Mouse (Mus musculus) heart, postnatal 36 days (tissue): ENCODE measurements at regions not wholly inside any gene's neighbourhood (a gene's known extent, or its start where the extent isn't known, plus 50 kb on each side); places are given as distances from the start of the nearest gene placed in this dataset.
A peak's percentile ranks its signal among the peaks of the same experiment; 100 is the strongest.
"Not testable (repeated sequence)": the region's sequence is repeated elsewhere in the genome, so short reads cannot be mapped to it uniquely, and the experiment has no call there.

ENCODE experiments used
- DNase-seq, 2 experiments: peaks; one replicate each; pipeline ENCODE4 v3.0.0; 2021 to 2022
- intact Hi-C: fragments of 180-260 bp; cut with DNase I; formaldehyde crosslinking; loops from one replicate; pipeline ENCODE4 v1.15.1; 2025

GRCm38 (mm10) chr8:114018364-114018763, 115.0 kb upstream of the Nudt7 start:
- DNase-seq: no peak
- intact Hi-C loops: no loop called here

- DNase-seq, intact Hi-C loops: not testable (repeated sequence)
Observed at GRCm38 (mm10) chr8:114030141-114030540, 103.2 kb upstream of the Nudt7 start.

- DNase-seq: no peak
- intact Hi-C loops: no loop called here
Observed at GRCm38 (mm10) chr8:114052426-114052825, 80.9 kb upstream of the Nudt7 start.

DNA sequence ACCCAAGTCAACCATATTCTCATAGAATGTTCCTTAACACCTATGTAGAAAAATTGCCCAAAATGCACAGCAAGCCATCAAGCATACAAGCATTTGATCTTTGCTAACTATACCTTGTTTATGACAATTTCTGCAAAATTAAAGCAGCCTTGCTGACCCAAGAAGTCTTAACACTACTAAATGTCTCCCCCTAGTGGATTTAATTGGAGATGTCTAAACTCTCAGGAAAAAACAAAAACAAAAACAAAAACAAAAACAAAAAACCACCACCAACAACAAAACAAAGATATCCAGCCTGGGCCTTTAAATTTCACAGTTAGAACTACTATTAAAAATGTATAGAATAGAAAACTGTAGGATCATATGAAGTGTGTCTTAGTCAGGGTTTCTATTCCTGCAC, 69.8 kb upstream of the Nudt7 start:
- intact Hi-C loops: loop anchor here (2.0 to 5.0 kb wide), 3 partner anchors 81 to 399 kb away; no protein-coding TSS in a partner anchor
- DNase-seq: no peak

- DNase-seq: no peak
- intact Hi-C loops: no loop called here
Observed at GRCm38 (mm10) chr8:114072330-114072729, 61.0 kb upstream of the Nudt7 start.

DNA sequence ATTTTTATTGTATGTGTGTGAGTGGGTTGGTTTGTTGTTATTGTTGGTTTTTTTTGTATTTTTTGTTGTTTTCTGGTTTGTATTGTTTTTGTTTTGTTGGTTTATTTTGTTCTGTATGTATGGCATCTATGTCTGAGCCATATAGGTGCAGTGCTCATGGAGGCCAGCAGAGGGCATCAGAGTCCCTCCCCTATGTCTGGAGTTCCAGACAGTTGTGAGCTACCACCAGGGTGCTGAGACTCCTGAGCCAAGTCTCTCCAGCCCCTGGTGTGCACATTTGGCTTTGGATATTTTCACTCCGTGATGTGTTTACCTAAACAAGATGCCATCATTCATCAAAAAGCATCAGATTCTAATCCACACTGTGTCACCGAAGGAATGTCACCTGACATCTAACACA, 59.2 kb upstream of the Nudt7 start:
- intact Hi-C loops: no loop called here
- peak in 1 of 2 experiments; percentile 4 for DNase-seq

- intact Hi-C loops: no loop called here
- DNase-seq: no peak
Observed at GRCm38 (mm10) chr8:114076701-114077100, 56.7 kb upstream of the Nudt7 start.

DNA sequence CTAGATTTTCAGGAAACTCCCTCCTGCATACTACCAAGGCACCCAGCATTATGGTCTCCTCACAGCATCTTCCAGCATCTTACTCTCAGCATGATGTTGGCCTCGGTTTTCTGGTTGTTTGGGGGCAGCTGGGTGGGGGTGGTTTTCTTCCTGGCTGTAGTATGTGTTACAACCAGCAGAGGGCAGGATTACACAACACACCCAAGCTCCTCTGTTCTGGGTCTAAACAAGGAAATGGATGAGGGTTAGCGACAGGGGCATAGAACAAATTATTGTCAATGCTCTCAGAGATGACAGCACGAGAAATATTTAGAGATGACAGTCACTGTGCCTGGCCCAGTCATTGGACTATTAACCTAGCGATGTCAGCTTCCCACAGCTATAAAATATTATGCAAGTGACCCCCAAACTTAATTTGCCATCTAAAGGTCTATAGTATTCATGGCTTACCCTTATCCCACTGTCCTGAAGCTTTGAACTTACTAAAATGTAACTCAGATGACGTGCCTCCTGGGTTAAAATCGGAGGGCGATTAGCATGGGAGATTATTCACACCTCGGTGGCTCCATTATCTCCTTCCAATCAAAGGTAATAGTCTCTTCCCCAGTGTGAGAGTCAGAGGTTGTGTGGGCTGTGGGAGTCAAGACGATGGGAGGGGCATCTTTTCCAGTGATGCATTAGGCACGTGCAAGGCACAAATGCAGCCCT, 52.2 kb upstream of the Nudt7 start:
- intact Hi-C loops: loop anchor here (1.0 kb wide), 2 partner anchors 288 to 357 kb away; no protein-coding TSS in a partner anchor

DNA sequence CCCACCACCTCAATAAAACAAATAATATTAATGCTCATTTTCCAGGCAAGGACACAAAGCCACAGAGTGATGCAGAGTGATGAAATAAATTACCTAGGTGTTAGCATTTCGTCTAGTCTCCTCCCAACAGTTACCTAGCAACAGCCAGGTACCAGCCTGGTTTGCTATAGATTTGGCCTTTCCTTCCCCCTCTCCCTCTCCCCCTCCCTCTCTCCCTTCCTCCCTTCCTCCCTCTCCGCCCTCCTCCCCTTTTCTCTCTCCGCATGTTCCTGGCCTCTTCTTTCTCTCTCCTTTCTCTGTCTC, 51.6 kb upstream of the Nudt7 start:
- no peak for DNase-seq

More for the DNA sequence above, 52.2 kb upstream of the Nudt7 start:
- DNase-seq: peak; percentile 21 to 41

More for the DNA sequence above, 51.6 kb upstream of the Nudt7 start:
- intact Hi-C loops: loop anchor here (1.0 kb wide), 2 partner anchors 288 to 357 kb away; no protein-coding TSS in a partner anchor
